Mouse (Mus musculus): Measurements from ENCODE around the gene Pdzrn3. TPM values are rescaled to one million over a fixed set of nuclear protein-coding genes. Genes with fewer than 3 reads are reported as not detected.

The Pdzrn3 gene
- total and polyA plus RNA-seq, 3 experiments, result not detected

- H3K9ac ChIP-seq (ENCODE audit: insufficient read depth, low read depth), result no peak overlapping the region
- H3K36me3 ChIP-seq (replicated peaks in 1 of 2; ENCODE audit: control insufficient read depth in 1 of 2, insufficient read depth in 1 of 2, low read length in 1 of 2), result no peaks in the 10 kb centered on the region
- dilution Hi-C loops (cut with MboI; ENCODE audit: extremely low pct_ligation_motif_present, extremely low pct_unique_long_range_greater_than_20kb, low sequenced_read_pairs) (no loop called here), in situ Hi-C loops (cut with MboI; ENCODE audit: low pct_ligation_motif_present, low pct_unique_long_range_greater_than_20kb, low sequenced_read_pairs) (no loop called here)
- no peak for TF ChIP-seq HCFC1 (IDR thresholded peaks at IDR 0.05; ENCODE audit: low read depth, low read length)
- no peak for TF ChIP-seq SMC3 (IDR thresholded peaks at IDR 0.05; ENCODE audit: low read depth, low read length)
- no peak for TF ChIP-seq USF1 (IDR thresholded peaks at IDR 0.05; ENCODE audit: low read depth, low read length)
- TF ChIP-seq CHD1 (IDR thresholded peaks at IDR 0.05; ENCODE audit: low read depth, low read length), result no peak
- TF ChIP-seq JUND (conservative IDR thresholded peaks at IDR 0.05; ENCODE audit: low read depth, low read length), result no peak
- no peak for TF ChIP-seq ZKSCAN1 (IDR thresholded peaks at IDR 0.05; ENCODE audit: borderline replicate concordance, low read depth, low read length)
- TF ChIP-seq POLR2AphosphoS2 (IDR thresholded peaks at IDR 0.05; ENCODE audit: low read depth, low read length), result no peak
- no peak for TF ChIP-seq SIN3A (IDR thresholded peaks at IDR 0.05; ENCODE audit: low read length)
- TF ChIP-seq TCF12 (IDR thresholded peaks at IDR 0.05; ENCODE audit: low read depth, low read length), result no peak
- TF ChIP-seq UBTF (IDR thresholded peaks at IDR 0.05; ENCODE audit: low read depth, low read length), result no peak
- no peak for TF ChIP-seq RCOR1 (conservative IDR thresholded peaks at IDR 0.05; ENCODE audit: low read depth, low read length)
- no peak for TF ChIP-seq MXI1 (IDR thresholded peaks at IDR 0.05; ENCODE audit: low read depth, low read length)
- no peak for TF ChIP-seq MAZ (IDR thresholded peaks at IDR 0.05; ENCODE audit: low read depth, low read length)
- no peak for TF ChIP-seq ZNF384 (IDR thresholded peaks at IDR 0.05; ENCODE audit: low read depth, low read length)
- TF ChIP-seq CHD2 (IDR thresholded peaks at IDR 0.05; ENCODE audit: low read length), result no peak
- H3K4me2 ChIP-seq (ENCODE audit: insufficient read depth, low read depth, poor library complexity, severe bottlenecking), result no peak overlapping the region
- no peaks in the 10 kb centered on the region for H3K79me2 ChIP-seq (replicated peaks; ENCODE audit: control insufficient read depth, extremely low read depth, insufficient read depth, poor library complexity, severe bottlenecking)
- no peaks in the 10 kb centered on the region for H3K27me3 ChIP-seq (replicated peaks)
- no peak overlapping the region for H3K4me3 ChIP-seq (replicated peaks in 1 of 3; ENCODE audit: low read depth in 2 of 3, low read length in 2 of 3, poor library complexity in 1 of 3)
- H3K9me3 ChIP-seq (replicated peaks; ENCODE audit: low read length), result peaks cover 76% of the 10 kb centered on the region
- no peaks in the 10 kb centered on the region for H3K4me1 ChIP-seq (ENCODE audit: control insufficient read depth in 1 of 2, insufficient read depth in 2 of 2)
- DNase-seq (ENCODE audit: extremely low read depth), result no peak
- no peak overlapping the region for H3K27ac ChIP-seq (ENCODE audit: insufficient read depth, low read depth)
Observed at GRCm38 (mm10) chr6:101289428-101289827, 88.3 kb downstream of the Pdzrn3 start.

DNA sequence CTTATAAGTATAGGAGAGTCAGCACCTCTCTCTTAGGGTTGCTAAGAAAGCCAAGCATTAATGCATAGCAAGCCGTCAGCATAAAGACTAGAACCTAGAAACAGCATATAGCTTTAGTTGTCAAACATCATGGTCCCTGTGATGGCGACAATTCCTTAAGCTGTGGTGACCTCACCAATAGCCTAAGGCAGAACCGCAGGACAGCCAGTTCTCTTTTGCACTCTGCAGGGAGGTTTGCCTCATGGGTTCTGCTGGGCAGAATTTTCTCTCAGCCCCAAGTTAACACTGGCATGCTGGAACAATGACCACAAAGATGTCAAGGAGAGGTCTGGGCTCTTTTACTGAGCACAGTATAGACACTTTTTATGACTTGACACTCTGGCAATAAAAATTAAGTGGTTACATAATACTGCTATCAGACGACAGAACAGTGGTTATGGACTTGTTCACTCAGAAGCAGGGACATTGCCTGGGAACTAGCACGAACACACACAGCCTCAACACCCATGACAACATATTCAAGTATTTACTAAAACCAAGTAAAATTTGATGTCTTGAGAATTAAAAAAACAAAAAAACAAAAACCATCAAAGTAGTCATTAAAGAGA lies 90.0 kb downstream of the Pdzrn3 start:
- in situ Hi-C loops (cut with MboI; ENCODE audit: low pct_ligation_motif_present, low pct_unique_long_range_greater_than_20kb, low sequenced_read_pairs) (no loop called here), dilution Hi-C loops (cut with MboI; ENCODE audit: extremely low pct_ligation_motif_present, extremely low pct_unique_long_range_greater_than_20kb, low sequenced_read_pairs) (no loop called here)
- H3K27me3 ChIP-seq (replicated peaks), result no peaks in the 10 kb centered on the region
- H3K36me3 ChIP-seq (replicated peaks in 1 of 2; ENCODE audit: control insufficient read depth in 1 of 2, insufficient read depth in 1 of 2, low read length in 1 of 2), result no peaks in the 10 kb centered on the region
- no peaks in the 10 kb centered on the region for H3K79me2 ChIP-seq (replicated peaks; ENCODE audit: control insufficient read depth, extremely low read depth, insufficient read depth, poor library complexity, severe bottlenecking)
- no peaks in the 10 kb centered on the region for H3K4me1 ChIP-seq (ENCODE audit: control insufficient read depth in 1 of 2, insufficient read depth in 2 of 2)
- H3K9me3 ChIP-seq (replicated peaks; ENCODE audit: low read length), result peaks cover 77% of the 10 kb centered on the region
- no peak overlapping the region for H3K4me2 ChIP-seq (ENCODE audit: insufficient read depth, low read depth, poor library complexity, severe bottlenecking)
- H3K4me3 ChIP-seq (replicated peaks in 1 of 3; ENCODE audit: low read depth in 2 of 3, low read length in 2 of 3, poor library complexity in 1 of 3), result no peak overlapping the region
- TF ChIP-seq ZMIZ1 (IDR thresholded peaks at IDR 0.05; ENCODE audit: low read depth, low read length) (no peak), RAD21 (IDR thresholded peaks at IDR 0.05; ENCODE audit: low read depth, low read length) (no peak), NELFE (IDR thresholded peaks at IDR 0.05; ENCODE audit: low read depth, low read length) (no peak), MAZ (IDR thresholded peaks at IDR 0.05; ENCODE audit: low read depth, low read length) (no peak), ETS1 (conservative IDR thresholded peaks at IDR 0.05; ENCODE audit: low read depth, low read length) (no peak), TBP (conservative IDR thresholded peaks at IDR 0.05; ENCODE audit: low read depth, low read length) (no peak), MEF2A (IDR thresholded peaks at IDR 0.05; ENCODE audit: borderline replicate concordance, low read depth, low read length) (no peak), ELF1 (IDR thresholded peaks at IDR 0.05; ENCODE audit: low read depth, low read length) (no peak), PAX5 (IDR thresholded peaks at IDR 0.05; ENCODE audit: low read length) (no peak), ZKSCAN1 (IDR thresholded peaks at IDR 0.05; ENCODE audit: borderline replicate concordance, low read depth, low read length) (no peak), MYC (IDR thresholded peaks at IDR 0.05; ENCODE audit: low read depth, low read length) (no peak), SIN3A (IDR thresholded peaks at IDR 0.05; ENCODE audit: low read length) (no peak), SMC3 (IDR thresholded peaks at IDR 0.05; ENCODE audit: low read depth, low read length) (no peak), MXI1 (IDR thresholded peaks at IDR 0.05; ENCODE audit: low read depth, low read length) (no peak), POLR2AphosphoS2 (IDR thresholded peaks at IDR 0.05; ENCODE audit: low read depth, low read length) (no peak)
- no peak for DNase-seq (ENCODE audit: extremely low read depth)
- H3K27ac ChIP-seq (ENCODE audit: insufficient read depth, low read depth), result no peak overlapping the region
- no peak overlapping the region for H3K9ac ChIP-seq (ENCODE audit: insufficient read depth, low read depth)
